Mouse (Mus musculus) ovary, postnatal 36 days (tissue): ENCODE results near the gene Cfap97d1.

ENCODE experiments used
- DNase-seq: peaks from one replicate; pipeline ENCODE4 v3.0.0; 2022; ENCODE audit warnings: low spot score, mixed read lengths

The Cfap97d1 gene

GRCm38 (mm10) chr11:102035456-102035960, 51.4 kb downstream of the Cfap97d1 start:
- DNase-seq: no peak

- DNase-seq: no peak
Measured at GRCm38 (mm10) chr11:102036336-102036735, 52.3 kb downstream of the Cfap97d1 start.

- DNase-seq: no peak
Measured at GRCm38 (mm10) chr11:102037789-102038188, 53.7 kb downstream of the Cfap97d1 start.

GRCm38 (mm10) chr11:102039487-102040137, 55.5 kb downstream of the Cfap97d1 start:
- DNase-seq: no peak

DNA sequence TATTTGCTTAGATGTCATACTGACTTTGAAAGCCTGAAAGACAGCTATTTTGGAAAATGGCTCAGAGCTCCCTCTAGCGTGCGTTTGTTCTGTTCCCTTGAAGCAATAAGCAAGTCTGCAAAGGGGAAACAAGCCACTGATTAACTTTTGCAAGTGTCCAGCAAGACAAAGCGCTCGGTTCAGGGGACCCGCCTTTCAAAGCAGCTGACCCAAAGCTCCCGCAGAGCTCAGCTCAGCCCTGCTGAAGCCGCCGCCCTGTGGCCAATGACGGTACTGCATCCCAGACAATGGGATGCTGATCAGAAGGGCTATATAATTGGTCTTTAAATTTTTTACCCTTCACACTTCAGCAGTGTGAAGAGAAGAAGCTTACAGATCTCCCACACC, 56.1 kb downstream of the Cfap97d1 start:
- DNase-seq: peak; percentile 86

DNA sequence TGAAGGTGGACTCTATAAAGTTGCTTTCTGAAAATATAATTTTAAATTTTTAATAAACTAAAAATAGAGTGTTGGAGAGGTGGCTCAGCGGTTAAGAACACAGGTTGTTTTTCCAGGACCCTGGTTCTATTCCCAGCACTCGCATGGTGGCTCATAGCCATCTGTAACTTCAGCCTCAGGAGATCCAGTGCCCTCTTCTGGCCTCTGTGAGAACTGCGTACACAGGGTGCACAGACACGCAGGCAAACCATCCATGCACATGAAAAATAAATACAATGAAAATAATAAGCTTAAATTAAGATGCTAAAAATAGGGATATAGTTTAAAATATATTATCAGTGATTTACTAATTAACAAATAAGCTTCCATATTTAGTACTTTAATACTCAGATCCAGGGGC, 56.6 kb downstream of the Cfap97d1 start:
- DNase-seq: no peak

GRCm38 (mm10) chr11:102041350-102041949, 57.4 kb downstream of the Cfap97d1 start, which contains the start of gene Cd300lg:
Cd300lg (plus strand) TSS chr11:102041509.
- no peak for DNase-seq
